Mouse (Mus musculus): ENCODE results near the gene Adam17. TPM values are rescaled to one million over a fixed set of nuclear protein-coding genes. Genes with fewer than 3 reads are reported as not detected.

Adam17 gene
- polyA plus RNA-seq, 1 experiment from 2014 or later: 19.9 TPM

- Histone ChIP-seq H3K4me1 (ENCODE audit: control insufficient read depth, insufficient read depth, low read length) (no peaks in the 10 kb centered on the region), H3K27me3 (replicated peaks; ENCODE audit: control insufficient read depth, insufficient read depth, low read length) (no peaks in the 10 kb centered on the region), H3K36me3 (ENCODE audit: control insufficient read depth, insufficient read depth, low read length) (no peaks in the 10 kb centered on the region), H3K27ac (ENCODE audit: low read depth, low read length) (no peak overlapping the region), H3K9ac (ENCODE audit: low read length) (no peak overlapping the region), H3K4me3 (ENCODE audit: low read depth, low read length) (no peak overlapping the region), H3K4me2 (ENCODE audit: low read length) (no peak overlapping the region), H3K9me3 (replicated peaks; ENCODE audit: control insufficient read depth, low read length) (no peaks in the 10 kb centered on the region)
- WGBS: 90% methylated on average over 10 of the region's 10 CpGs
- no peak for ATAC-seq
- no peak for DNase-seq (ENCODE audit: low spot score)
These were observed 8.6 kb downstream of the Adam17 start for GRCm38 (mm10) chr12:21364624-21365435.

GRCm38 (mm10) chr12:21363195-21363594 lies 10.2 kb downstream of the Adam17 start:
- WGBS: 94% methylated on average over 3 of the region's 3 CpGs
- Histone ChIP-seq H3K27me3 (replicated peaks; ENCODE audit: control insufficient read depth, insufficient read depth, low read length) (no peaks in the 10 kb centered on the region), H3K9ac (ENCODE audit: low read length) (no peak overlapping the region), H3K4me3 (ENCODE audit: low read depth, low read length) (no peak overlapping the region), H3K4me1 (ENCODE audit: control insufficient read depth, insufficient read depth, low read length) (no peaks in the 10 kb centered on the region), H3K4me2 (ENCODE audit: low read length) (no peak overlapping the region), H3K36me3 (ENCODE audit: control insufficient read depth, insufficient read depth, low read length) (no peaks in the 10 kb centered on the region), H3K27ac (ENCODE audit: low read depth, low read length) (no peak overlapping the region), H3K9me3 (replicated peaks; ENCODE audit: control insufficient read depth, low read length) (no peaks in the 10 kb centered on the region)
- DNase-seq (ENCODE audit: low spot score): no peak
- no peak for ATAC-seq

GRCm38 (mm10) chr12:21362686-21363085 lies 10.7 kb downstream of the Adam17 start:
- DNase-seq (ENCODE audit: low spot score): no peak
- H3K36me3 ChIP-seq (ENCODE audit: control insufficient read depth, insufficient read depth, low read length): no peaks in the 10 kb centered on the region
- no peak for ATAC-seq
- H3K27ac ChIP-seq (ENCODE audit: low read depth, low read length): no peak overlapping the region
- no peak overlapping the region for H3K4me2 ChIP-seq (ENCODE audit: low read length)
- 87% methylated on average over 2 of the region's 2 CpGs for WGBS
- no peak overlapping the region for H3K9ac ChIP-seq (ENCODE audit: low read length)
- H3K4me3 ChIP-seq (ENCODE audit: low read depth, low read length): no peak overlapping the region
- H3K4me1 ChIP-seq (ENCODE audit: control insufficient read depth, insufficient read depth, low read length): no peaks in the 10 kb centered on the region
- no peaks in the 10 kb centered on the region for H3K9me3 ChIP-seq (replicated peaks; ENCODE audit: control insufficient read depth, low read length)
- no peaks in the 10 kb centered on the region for H3K27me3 ChIP-seq (replicated peaks; ENCODE audit: control insufficient read depth, insufficient read depth, low read length)

DNA sequence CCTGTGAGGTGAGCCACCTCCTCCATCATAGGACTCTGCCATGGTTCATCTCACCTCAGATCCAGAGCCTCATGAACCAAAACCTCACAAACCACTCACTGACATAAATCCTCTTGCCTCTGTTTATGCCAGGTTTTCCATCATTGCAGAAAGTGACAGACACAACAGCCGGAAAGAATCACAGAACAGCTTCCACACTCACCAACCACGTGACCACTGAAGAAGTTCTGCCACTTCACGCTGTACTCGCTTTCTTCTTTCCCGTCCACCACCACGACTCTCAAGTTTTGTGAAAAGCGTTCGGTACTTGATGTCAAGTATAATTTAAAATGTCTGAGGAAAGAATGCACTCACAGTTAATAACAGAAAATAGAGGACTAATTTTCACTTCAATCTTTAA lies 19.8 kb downstream of the Adam17 start:
- ATAC-seq: no peak
- H3K27ac ChIP-seq (ENCODE audit: low read depth, low read length): no peak overlapping the region
- H3K27me3 ChIP-seq (replicated peaks; ENCODE audit: control insufficient read depth, insufficient read depth, low read length): no peaks in the 10 kb centered on the region
- H3K4me2 ChIP-seq (ENCODE audit: low read length): no peak overlapping the region
- H3K9ac ChIP-seq (ENCODE audit: low read length): no peak overlapping the region
- 97% methylated on average over 8 of the region's 8 CpGs for WGBS
- H3K36me3 ChIP-seq (ENCODE audit: control insufficient read depth, insufficient read depth, low read length): peaks cover 31% of the 10 kb centered on the region
- no peaks in the 10 kb centered on the region for H3K4me1 ChIP-seq (ENCODE audit: control insufficient read depth, insufficient read depth, low read length)
- no peak for DNase-seq (ENCODE audit: low spot score)
- peaks cover 4% of the 10 kb centered on the region; the same call in 1 of the 2 replicates for H3K9me3 ChIP-seq (replicated peaks; ENCODE audit: control insufficient read depth, low read length)
- no peak overlapping the region for H3K4me3 ChIP-seq (ENCODE audit: low read depth, low read length)

GRCm38 (mm10) chr12:21350113-21350876 lies 23.1 kb downstream of the Adam17 start:
- H3K9me3 ChIP-seq (replicated peaks; ENCODE audit: control insufficient read depth, low read length): peaks cover 4% of the 10 kb centered on the region; the same call in 1 of the 2 replicates
- 7% methylated on average over 7 of the region's 7 CpGs for WGBS
- DNase-seq (ENCODE audit: low spot score) (no peak), ATAC-seq (no peak)
- no peak overlapping the region for H3K9ac ChIP-seq (ENCODE audit: low read length)
- peaks cover 37% of the 10 kb centered on the region for H3K36me3 ChIP-seq (ENCODE audit: control insufficient read depth, insufficient read depth, low read length)
- H3K4me2 ChIP-seq (ENCODE audit: low read length): no peak overlapping the region
- H3K27ac ChIP-seq (ENCODE audit: low read depth, low read length): no peak overlapping the region
- H3K4me3 ChIP-seq (ENCODE audit: low read depth, low read length): no peak overlapping the region
- H3K4me1 ChIP-seq (ENCODE audit: control insufficient read depth, insufficient read depth, low read length): no peaks in the 10 kb centered on the region
- H3K27me3 ChIP-seq (replicated peaks; ENCODE audit: control insufficient read depth, insufficient read depth, low read length): no peaks in the 10 kb centered on the region

GRCm38 (mm10) chr12:21346972-21347371 lies 26.5 kb downstream of the Adam17 start:
- no peak for ATAC-seq
- no peak for DNase-seq (ENCODE audit: low spot score)
- 72% methylated on average over 7 of the region's 7 CpGs for WGBS

DNA sequence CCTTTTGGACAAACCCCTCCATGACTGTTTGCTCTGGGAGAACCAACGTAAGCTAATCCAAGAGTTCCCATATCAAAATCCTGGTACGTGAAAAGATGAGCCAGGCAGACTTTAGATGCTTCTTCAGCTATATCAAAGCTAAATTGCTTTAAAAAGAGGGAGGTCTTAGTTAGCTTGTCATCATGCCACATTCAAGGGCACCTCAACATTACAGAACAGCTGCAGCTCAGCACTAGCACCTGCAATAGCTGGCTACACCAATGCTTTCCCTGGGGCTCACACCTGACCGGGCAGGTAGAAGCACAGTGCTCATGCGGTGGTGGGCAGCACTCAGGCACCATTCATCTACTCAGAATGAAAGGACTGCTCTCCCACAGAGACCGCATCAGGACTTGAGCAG lies 32.8 kb downstream of the Adam17 start:
- H3K4me1 ChIP-seq (ENCODE audit: control insufficient read depth, insufficient read depth, low read length): no peaks in the 10 kb centered on the region
- H3K27ac ChIP-seq (ENCODE audit: low read depth, low read length): no peak overlapping the region
- no peak overlapping the region for H3K9ac ChIP-seq (ENCODE audit: low read length)
- H3K36me3 ChIP-seq (ENCODE audit: control insufficient read depth, insufficient read depth, low read length): peaks cover 45% of the 10 kb centered on the region
- no peak for ATAC-seq
- no peak overlapping the region for H3K4me2 ChIP-seq (ENCODE audit: low read length)
- WGBS: 93% methylated on average over 5 of the region's 5 CpGs
- H3K4me3 ChIP-seq (ENCODE audit: low read depth, low read length): no peak overlapping the region
- no peaks in the 10 kb centered on the region for H3K9me3 ChIP-seq (replicated peaks; ENCODE audit: control insufficient read depth, low read length)
- H3K27me3 ChIP-seq (replicated peaks; ENCODE audit: control insufficient read depth, insufficient read depth, low read length): no peaks in the 10 kb centered on the region
- no peak for DNase-seq (ENCODE audit: low spot score)

More at GRCm38 (mm10) chr12:21346972-21347371, 26.5 kb downstream of the Adam17 start:
- Histone ChIP-seq H3K9me3 (replicated peaks; ENCODE audit: control insufficient read depth, low read length) (peaks cover 3% of the 10 kb centered on the region; the same call in 1 of the 2 replicates), H3K36me3 (ENCODE audit: control insufficient read depth, insufficient read depth, low read length) (peaks cover 28% of the 10 kb centered on the region), H3K4me1 (ENCODE audit: control insufficient read depth, insufficient read depth, low read length) (no peaks in the 10 kb centered on the region), H3K4me3 (ENCODE audit: low read depth, low read length) (no peak overlapping the region), H3K9ac (ENCODE audit: low read length) (no peak overlapping the region), H3K4me2 (ENCODE audit: low read length) (no peak overlapping the region), H3K27ac (ENCODE audit: low read depth, low read length) (no peak overlapping the region), H3K27me3 (replicated peaks; ENCODE audit: control insufficient read depth, insufficient read depth, low read length) (no peaks in the 10 kb centered on the region)

GRCm38 (mm10) chr12:21337171-21337570 lies 36.3 kb downstream of the Adam17 start:
- peaks cover 49% of the 10 kb centered on the region for H3K36me3 ChIP-seq (ENCODE audit: control insufficient read depth, insufficient read depth, low read length)
- H3K27ac ChIP-seq (ENCODE audit: low read depth, low read length): no peak overlapping the region
- H3K27me3 ChIP-seq (replicated peaks; ENCODE audit: control insufficient read depth, insufficient read depth, low read length): no peaks in the 10 kb centered on the region
- no peak overlapping the region for H3K9ac ChIP-seq (ENCODE audit: low read length)
- no peak for DNase-seq (ENCODE audit: low spot score)
- no peaks in the 10 kb centered on the region for H3K4me1 ChIP-seq (ENCODE audit: control insufficient read depth, insufficient read depth, low read length)
- H3K9me3 ChIP-seq (replicated peaks; ENCODE audit: control insufficient read depth, low read length): no peaks in the 10 kb centered on the region
- no peak overlapping the region for H3K4me3 ChIP-seq (ENCODE audit: low read depth, low read length)
- WGBS: 94% methylated on average over 5 of the region's 5 CpGs
- H3K4me2 ChIP-seq (ENCODE audit: low read length): no peak overlapping the region
- ATAC-seq: no peak

- no peak for ATAC-seq
These were observed 37.6 kb downstream of the Adam17 start for GRCm38 (mm10) chr12:21335869-21336268.

More at GRCm38 (mm10) chr12:21335869-21336268, 37.6 kb downstream of the Adam17 start:
- H3K27me3 ChIP-seq (replicated peaks; ENCODE audit: control insufficient read depth, insufficient read depth, low read length): no peaks in the 10 kb centered on the region
- H3K4me2 ChIP-seq (ENCODE audit: low read length): no peak overlapping the region
- WGBS: 86% methylated on average over 7 of the region's 7 CpGs
- H3K4me3 ChIP-seq (ENCODE audit: low read depth, low read length): no peak overlapping the region
- H3K9me3 ChIP-seq (replicated peaks; ENCODE audit: control insufficient read depth, low read length): no peaks in the 10 kb centered on the region
- DNase-seq (ENCODE audit: low spot score): no peak
- peaks cover 57% of the 10 kb centered on the region for H3K36me3 ChIP-seq (ENCODE audit: control insufficient read depth, insufficient read depth, low read length)
- H3K27ac ChIP-seq (ENCODE audit: low read depth, low read length): no peak overlapping the region
- H3K9ac ChIP-seq (ENCODE audit: low read length): no peak overlapping the region
- no peaks in the 10 kb centered on the region for H3K4me1 ChIP-seq (ENCODE audit: control insufficient read depth, insufficient read depth, low read length)

Measured in forebrain, embryonic 14.5 days (tissue).